Mouse (Mus musculus): ENCODE measurements around the gene Tmem95.

DNA sequence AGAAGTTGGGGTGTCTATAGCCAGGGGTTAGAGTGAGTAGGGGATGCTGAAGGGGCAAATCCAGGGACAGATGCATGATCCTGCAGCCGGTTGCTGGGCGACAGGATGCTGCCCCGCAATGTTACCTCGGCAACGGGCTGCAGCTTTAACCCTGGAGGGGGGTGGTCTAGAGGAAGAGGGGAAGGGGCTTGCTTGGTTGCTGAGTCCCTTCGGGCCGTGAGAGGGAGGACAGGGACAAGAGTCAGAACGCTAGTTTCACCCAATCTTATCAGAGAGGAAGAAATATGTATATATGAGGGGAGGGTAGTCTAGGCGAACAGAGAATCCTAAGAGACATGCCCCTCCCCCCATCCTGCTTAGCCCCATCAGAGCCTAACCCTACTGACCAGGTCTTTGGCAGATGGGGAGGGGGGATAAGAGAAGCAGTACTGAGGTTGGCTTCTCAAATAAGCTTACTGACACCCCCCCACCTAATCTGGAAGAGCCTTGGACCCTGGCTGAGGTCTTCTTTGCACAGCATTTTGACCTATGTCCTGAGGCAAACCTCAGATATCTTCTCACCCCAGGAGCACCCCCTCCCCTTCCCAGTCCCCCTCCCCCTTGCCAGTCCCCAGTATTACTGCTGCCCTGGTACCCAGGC lies 42.4 kb downstream of the Tmem95 start:
- no peak for TF ChIP-seq MYOD1 (IDR thresholded peaks at IDR 0.05; ENCODE audit: control insufficient read depth, insufficient read length, low read depth)
- TF ChIP-seq CTCF (IDR thresholded peaks at IDR 0.05; ENCODE audit: control insufficient read depth, insufficient read depth, insufficient read length): no peak
- no peak for TF ChIP-seq USF1 (IDR thresholded peaks at IDR 0.05; ENCODE audit: low read depth)
- no peak for TF ChIP-seq MYOG (IDR thresholded peaks at IDR 0.05; ENCODE audit: control insufficient read depth, extremely low read depth, insufficient read length)
- TF ChIP-seq MAX (IDR thresholded peaks at IDR 0.05): no peak
- no peak for TF ChIP-seq CEBPB (IDR thresholded peaks at IDR 0.05; ENCODE audit: low read depth)
- no peak for TF ChIP-seq FOSL1 (IDR thresholded peaks at IDR 0.05; ENCODE audit: insufficient read depth, low read length, poor library complexity, severe bottlenecking)
